Mouse (Mus musculus) layer of hippocampus, postnatal 36 days (tissue): ENCODE measurements around the gene Ocln. TPM values are rescaled to one million over a fixed set of nuclear protein-coding genes. Genes with fewer than 3 reads are reported as not detected.
"Not testable (repeated sequence)": the region's sequence is repeated elsewhere in the genome, so short reads cannot be mapped to it uniquely, and the experiment has no call there.

Source experiments
- DNase-seq, 2 experiments: peaks; one replicate each; pipeline ENCODE4 v3.0.0; 2022
- total RNA-seq, 2 experiments: library from RNA; stranded (reverse); gene quantifications; 2 replicates each; pipeline ENCODE4 v1.2.3; 2021

Gene Ocln
- total RNA-seq, 2 experiments from 2014 or later: 13.1 to 13.4 TPM

DNA sequence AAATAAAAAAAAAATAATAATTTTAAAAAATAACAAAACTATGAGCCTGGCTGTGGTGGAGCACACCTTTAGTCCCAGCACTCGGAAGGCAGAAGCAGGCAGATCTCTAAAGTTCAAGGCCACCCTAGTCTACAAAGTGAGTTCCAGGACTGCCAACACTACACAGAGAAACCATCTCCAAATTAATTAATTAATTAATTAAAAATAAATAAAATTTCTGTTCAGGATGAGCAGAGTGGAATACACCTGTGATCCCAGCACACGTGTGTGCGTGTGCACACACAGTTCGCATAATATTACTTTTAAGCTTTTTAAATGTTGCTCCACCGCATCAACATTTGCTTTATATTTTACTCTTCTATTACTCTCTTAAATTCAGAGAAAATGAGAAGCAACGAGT lies 60.9 kb downstream of the Ocln start:
- DNase-seq: no peak

DNA sequence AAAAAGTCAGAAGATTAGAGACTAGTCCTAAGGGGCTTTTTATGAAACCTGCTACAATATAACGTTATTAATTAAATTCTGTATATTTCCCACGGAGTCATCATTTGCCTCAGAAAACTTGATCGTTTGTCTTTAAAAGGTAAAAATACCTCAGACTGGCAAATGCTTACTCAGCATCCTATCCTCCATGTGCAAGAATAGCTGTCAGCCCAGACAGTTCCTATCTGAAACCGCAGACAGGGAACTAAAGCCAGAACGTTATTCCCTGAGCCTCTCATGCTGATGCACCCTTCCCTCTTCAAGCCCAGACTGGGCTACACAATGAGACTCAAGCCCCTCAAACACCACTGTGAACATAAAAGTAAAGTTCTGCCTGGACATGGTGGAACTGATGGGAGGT lies 62.1 kb downstream of the Ocln start:
- no peak for DNase-seq

DNA sequence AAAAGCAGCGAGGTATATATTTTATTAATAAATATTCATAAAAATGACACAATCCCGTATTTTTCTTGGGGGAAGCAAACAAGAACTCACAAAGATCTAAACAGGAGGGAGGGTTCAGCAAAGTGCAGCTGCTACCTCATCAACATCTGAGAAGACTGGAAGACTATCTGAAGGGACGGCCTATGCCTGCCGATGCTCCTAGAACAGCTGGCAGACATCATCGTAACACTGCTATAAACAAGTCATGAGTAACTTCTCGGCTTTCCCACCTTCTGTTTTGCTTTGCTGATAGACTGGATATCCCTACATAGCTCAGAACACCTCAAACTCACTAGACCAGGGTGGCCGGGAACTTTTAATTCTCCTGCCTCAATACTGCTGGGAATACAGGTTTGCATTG lies 68.9 kb downstream of the Ocln start:
- DNase-seq: no peak

GRCm38 (mm10) chr13:100463527-100464222 lies 88.8 kb downstream of the Ocln start:
- DNase-seq: no peak

- no peak for DNase-seq
Measured at GRCm38 (mm10) chr13:100461336-100461735, 91.2 kb downstream of the Ocln start.

GRCm38 (mm10) chr13:100452415-100453127 lies 99.9 kb downstream of the Ocln start, which contains the start of gene Naip1:
Naip1 (minus strand) TSS chr13:100452869.
- DNase-seq: not testable (repeated sequence)

DNA sequence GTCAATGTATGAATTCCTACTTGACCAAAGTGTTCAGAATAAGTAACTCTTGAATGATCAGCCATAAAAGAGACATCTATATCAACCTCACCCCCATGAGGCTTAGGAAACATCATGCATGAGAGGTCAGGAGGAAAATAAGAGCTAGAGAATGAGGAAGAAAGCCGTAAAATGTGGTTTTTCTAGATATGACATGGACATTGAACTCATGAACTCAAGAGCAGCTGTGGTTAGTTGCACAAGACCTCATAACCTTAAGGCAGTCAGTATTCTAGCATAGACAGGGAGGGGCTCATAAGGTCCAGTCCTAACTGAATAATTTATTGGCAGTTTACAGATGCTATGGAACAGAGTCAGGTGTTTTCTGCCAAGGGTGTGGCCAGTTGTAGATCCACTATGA lies 103.0 kb downstream of the Ocln start:
- no peak for DNase-seq

Other genes with a start within 250 kb of the Ocln start
- under 1 TPM; 0.17 to 0.20 TPM for gene Naip6, start 235.0 kb downstream of the Ocln start, total RNA-seq
- gene Naip1, start 99.8 kb downstream of the Ocln start, total RNA-seq: under 1 TPM; 0.12 to 0.13 TPM
- gene Gtf2h2, start 60.1 kb downstream of the Ocln start, total RNA-seq: 10 to 100 TPM; 54.7 to 62.9 TPM
- gene Marveld2, start 64.3 kb upstream of the Ocln start, total RNA-seq: 1 to 10 TPM; 1.0 to 1.2 TPM
- 10 to 100 TPM; 84.9 to 86.4 TPM for gene Ak6, start 98.3 kb upstream of the Ocln start, total RNA-seq
- 10 to 100 TPM; 14.9 to 17.1 TPM for gene Rad17, start 98.3 kb upstream of the Ocln start, total RNA-seq
- 10 to 100 TPM; 23.1 to 23.9 TPM for gene Taf9, start 98.9 kb upstream of the Ocln start, total RNA-seq
- gene Ccdc125, start 117.0 kb upstream of the Ocln start, total RNA-seq: under 1 TPM; 0.15 to 0.17 TPM
- gene Cdk7, start 178.2 kb upstream of the Ocln start, total RNA-seq: 10 to 100 TPM; 38.5 to 39.5 TPM
- 10 to 100 TPM; 54.1 to 54.4 TPM for gene Mrps36, start 191.9 kb upstream of the Ocln start, total RNA-seq
- gene Cenph, start 223.2 kb upstream of the Ocln start, total RNA-seq: under 1 TPM in 1 of 2 experiments, not detected in 1; 0.57 TPM
- 1 to 10 TPM; 1.1 to 1.2 TPM for gene Ccnb1, start 233.9 kb upstream of the Ocln start, total RNA-seq